Mouse (Mus musculus): Measurements from ENCODE around the gene Spns3.

- TF ChIP-seq CTCF (IDR thresholded peaks at IDR 0.05; ENCODE audit: low read depth, low read length) (no peak), POLR2A (IDR thresholded peaks at IDR 0.05; ENCODE audit: borderline replicate concordance, low read depth, low read length) (no peak)
Observed at GRCm38 (mm10) chr11:72556470-72556869, 6.2 kb upstream of the Spns3 start.

Measured in bone marrow macrophage, adult 2 months (primary cell).